Mouse (Mus musculus): ENCODE data around the gene 1700003E16Rik. TPM values are rescaled to one million over a fixed set of nuclear protein-coding genes. Genes with fewer than 3 reads are reported as not detected.

Gene 1700003E16Rik
- total and polyA plus RNA-seq, 3 experiments: 0.15 to 0.50 TPM; not detected in 1

DNA sequence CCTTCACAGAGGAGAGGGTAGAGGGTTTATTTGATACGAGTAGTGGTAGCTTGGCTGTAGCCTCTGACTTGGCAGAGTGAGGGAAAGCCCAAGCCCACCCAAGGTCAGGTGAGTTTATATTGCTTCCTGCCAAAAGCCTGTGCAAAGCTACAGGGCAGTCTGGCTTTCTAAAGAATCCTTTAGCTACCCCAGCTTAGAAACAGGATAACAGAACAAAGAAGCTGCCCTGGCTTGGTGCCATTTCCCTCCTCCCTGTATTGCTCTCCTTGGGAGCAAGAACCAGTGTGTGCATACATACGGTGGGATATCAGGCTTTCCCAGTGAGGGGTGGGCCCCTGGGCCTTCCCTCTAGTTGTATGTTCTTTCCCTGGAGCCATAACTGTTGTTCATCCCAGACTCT is 54.3 kb downstream of the 1700003E16Rik start:
- Histone ChIP-seq H3K27me3 (ENCODE audit: control insufficient read depth in 1 of 2, insufficient read depth in 2 of 2, low read length in 2 of 2) (peaks cover 0 to 1% of the 10 kb centered on the region in 2 experiments; a peak in 1 of 4 replicates), H3K79me2 (ENCODE audit: control insufficient read depth, insufficient read depth, low read length, poor library complexity) (no peaks in the 10 kb centered on the region), H3K4me1 (ENCODE audit: control insufficient read depth in 1 of 2, insufficient read depth in 2 of 2, low read length in 2 of 2) (peaks cover 0 to 4% of the 10 kb centered on the region in 2 experiments; a peak in 1 of 4 replicates), H3K9ac (ENCODE audit: control insufficient read depth, low read depth, low read length, poor library complexity, severe bottlenecking) (no peak overlapping the region), H3K27ac (ENCODE audit: control insufficient read depth, low read depth, low read length) (no peak overlapping the region), H3K36me3 (ENCODE audit: control insufficient read depth in 1 of 2, insufficient read depth in 2 of 2, low read length in 2 of 2) (no peaks in the 10 kb centered on the region), H3K9me3 (replicated peaks; ENCODE audit: insufficient read depth, low read length) (no peaks in the 10 kb centered on the region), H3K4me3 (ENCODE audit: control insufficient read depth in 1 of 2, insufficient read depth in 1 of 2, low read depth in 2 of 2, low read length in 2 of 2) (no peak overlapping the region)
- no peak for DNase-seq (ENCODE audit: low read depth, low spot score)
- TF ChIP-seq USF1 (IDR thresholded peaks at IDR 0.05; ENCODE audit: low read depth, low read length) (no peak), EP300 (IDR thresholded peaks at IDR 0.05; ENCODE audit: low read depth in 1 of 2, low read length in 2 of 2) (no peak), GABPA (IDR thresholded peaks at IDR 0.05; ENCODE audit: low read depth, low read length) (no peak), JUND (IDR thresholded peaks at IDR 0.05; ENCODE audit: low read depth, low read length) (no peak)

DNA sequence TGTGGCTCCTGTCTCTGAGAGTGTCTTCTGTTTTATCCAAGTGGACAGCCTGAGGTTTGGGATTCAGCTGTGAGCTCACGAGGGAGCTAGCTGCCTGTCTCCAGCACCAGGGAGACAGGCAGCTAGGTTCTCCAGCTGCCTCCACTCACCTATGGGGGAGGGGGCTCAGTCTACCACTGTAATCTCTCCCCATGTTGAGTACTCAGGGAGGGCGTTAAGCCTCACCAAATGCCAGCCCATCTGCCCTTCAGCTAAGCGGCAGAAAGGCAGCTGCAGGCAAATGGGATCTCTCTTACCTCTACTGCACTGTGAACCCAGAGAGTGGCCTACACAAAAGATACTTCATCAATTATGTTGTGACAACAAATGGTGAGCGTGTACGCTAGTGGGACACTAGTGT is 55.3 kb downstream of the 1700003E16Rik start:
- Histone ChIP-seq H3K36me3 (ENCODE audit: control insufficient read depth in 1 of 2, insufficient read depth in 2 of 2, low read length in 2 of 2) (no peaks in the 10 kb centered on the region), H3K9ac (ENCODE audit: control insufficient read depth, low read depth, low read length, poor library complexity, severe bottlenecking) (no peak overlapping the region), H3K4me3 (ENCODE audit: control insufficient read depth in 1 of 2, insufficient read depth in 1 of 2, low read depth in 2 of 2, low read length in 2 of 2) (no peak overlapping the region), H3K27ac (ENCODE audit: control insufficient read depth, low read depth, low read length) (no peak overlapping the region), H3K9me3 (replicated peaks; ENCODE audit: insufficient read depth, low read length) (no peaks in the 10 kb centered on the region), H3K4me1 (ENCODE audit: control insufficient read depth in 1 of 2, insufficient read depth in 2 of 2, low read length in 2 of 2) (peaks cover 0 to 4% of the 10 kb centered on the region in 2 experiments; a peak in 1 of 4 replicates), H3K79me2 (ENCODE audit: control insufficient read depth, insufficient read depth, low read length, poor library complexity) (no peaks in the 10 kb centered on the region), H3K27me3 (ENCODE audit: control insufficient read depth in 1 of 2, insufficient read depth in 2 of 2, low read length in 2 of 2) (peaks cover 0 to 1% of the 10 kb centered on the region in 2 experiments; a peak in 1 of 4 replicates)
- no peak for DNase-seq (ENCODE audit: low read depth, low spot score)
- TF ChIP-seq TAL1 (IDR thresholded peaks at IDR 0.05; ENCODE audit: low read length) (no peak), RAD21 (IDR thresholded peaks at IDR 0.05; ENCODE audit: low read depth, low read length) (no peak), MEF2A (IDR thresholded peaks at IDR 0.05; ENCODE audit: extremely low read depth, insufficient replicate concordance, low read depth, low read length, poor library complexity, severe bottlenecking) (no peak), JUND (IDR thresholded peaks at IDR 0.05; ENCODE audit: low read depth, low read length) (no peak), CHD2 (IDR thresholded peaks at IDR 0.05; ENCODE audit: low read length) (no peak), MYB (IDR thresholded peaks at IDR 0.05; ENCODE audit: low read depth, low read length) (no peak), POLR2A (IDR thresholded peaks at IDR 0.05; ENCODE audit: control insufficient read depth in 1 of 2, insufficient read depth in 1 of 2, low read depth in 1 of 2, low read length in 2 of 2, poor library complexity in 1 of 2) (no peak), ZMIZ1 (IDR thresholded peaks at IDR 0.05; ENCODE audit: low read depth, low read length) (no peak)

Other genes starting within 250 kb of the 1700003E16Rik start
- 0.03 and 0.04 TPM in 2 replicates for gene Sema4f, start 216.6 kb upstream of the 1700003E16Rik start, total RNA-seq (2012; rRNA removed)
- gene Sema4f, start 216.6 kb upstream of the 1700003E16Rik start, polyA plus RNA-seq (2012; ENCODE audit: insufficient read depth in 1 of 2, insufficient read length in 2 of 2, low read depth in 1 of 2, low replicate concordance in 2 of 2, missing spikeins in 1 of 2): under 1 TPM in 1 of 2 experiments, not detected in 1; 0.01 TPM
- gene M1ap, start 209.5 kb upstream of the 1700003E16Rik start, total RNA-seq (2012; rRNA removed): 3.9 and 6.2 TPM in 2 replicates
- 1 to 10 TPM in 1 of 2 experiments, not detected in 1; 6.3 TPM for gene M1ap, start 209.5 kb upstream of the 1700003E16Rik start, polyA plus RNA-seq (2012; ENCODE audit: insufficient read depth in 1 of 2, insufficient read length in 2 of 2, low read depth in 1 of 2, low replicate concordance in 2 of 2, missing spikeins in 1 of 2)
- 17.9 and 18.7 TPM in 2 replicates for gene Dok1, start 122.9 kb upstream of the 1700003E16Rik start, total RNA-seq (2012; rRNA removed)
- 10 to 100 TPM in 1 of 2 experiments, not detected in 1; 22.3 TPM for gene Dok1, start 122.9 kb upstream of the 1700003E16Rik start, polyA plus RNA-seq (2012; ENCODE audit: insufficient read depth in 1 of 2, insufficient read length in 2 of 2, low read depth in 1 of 2, low replicate concordance in 2 of 2, missing spikeins in 1 of 2)
- gene Loxl3, start 122.2 kb upstream of the 1700003E16Rik start, total RNA-seq (2012; rRNA removed): 0.77 and 0.78 TPM in 2 replicates
- gene Loxl3, start 122.2 kb upstream of the 1700003E16Rik start, polyA plus RNA-seq (2012; ENCODE audit: insufficient read depth in 1 of 2, insufficient read length in 2 of 2, low read depth in 1 of 2, low replicate concordance in 2 of 2, missing spikeins in 1 of 2): 1 to 10 TPM in 1 of 2 experiments, not detected in 1; 1.0 TPM
- gene Aup1, start 101.9 kb upstream of the 1700003E16Rik start, total RNA-seq (2012; rRNA removed): 206 and 259 TPM in 2 replicates
- gene Aup1, start 101.9 kb upstream of the 1700003E16Rik start, polyA plus RNA-seq (2012; ENCODE audit: insufficient read depth in 1 of 2, insufficient read length in 2 of 2, low read depth in 1 of 2, low replicate concordance in 2 of 2, missing spikeins in 1 of 2): 100 to 1,000 TPM in 1 of 2 experiments, not detected in 1; 500 TPM
- gene Htra2, start 101.1 kb upstream of the 1700003E16Rik start, total RNA-seq (2012; rRNA removed): 95.1 and 107 TPM in 2 replicates
- 100 to 1,000 TPM in 1 of 2 experiments, not detected in 1; 133 TPM for gene Htra2, start 101.1 kb upstream of the 1700003E16Rik start, polyA plus RNA-seq (2012; ENCODE audit: insufficient read depth in 1 of 2, insufficient read length in 2 of 2, low read depth in 1 of 2, low replicate concordance in 2 of 2, missing spikeins in 1 of 2)
- gene Dqx1, start 98.6 kb upstream of the 1700003E16Rik start, total RNA-seq (2012; rRNA removed): 1.3 TPM in 2 replicates
- gene Dqx1, start 98.6 kb upstream of the 1700003E16Rik start, polyA plus RNA-seq (2012; ENCODE audit: insufficient read depth in 1 of 2, insufficient read length in 2 of 2, low read depth in 1 of 2, low replicate concordance in 2 of 2, missing spikeins in 1 of 2): 1 to 10 TPM in 1 of 2 experiments, not detected in 1; 3.4 TPM
- gene Tlx2, start 86.1 kb upstream of the 1700003E16Rik start, total RNA-seq (2012; rRNA removed): not detected in 2 replicates
- gene Tlx2, start 86.1 kb upstream of the 1700003E16Rik start, polyA plus RNA-seq (2012; ENCODE audit: insufficient read depth in 1 of 2, insufficient read length in 2 of 2, low read depth in 1 of 2, low replicate concordance in 2 of 2, missing spikeins in 1 of 2): not detected
- 18.2 and 19.2 TPM in 2 replicates for gene Pcgf1, start 78.5 kb upstream of the 1700003E16Rik start, total RNA-seq (2012; rRNA removed)
- gene Pcgf1, start 78.5 kb upstream of the 1700003E16Rik start, polyA plus RNA-seq (2012; ENCODE audit: insufficient read depth in 1 of 2, insufficient read length in 2 of 2, low read depth in 1 of 2, low replicate concordance in 2 of 2, missing spikeins in 1 of 2): 10 to 100 TPM in 1 of 2 experiments, not detected in 1; 25.2 TPM
- gene Lbx2, start 70.0 kb upstream of the 1700003E16Rik start, total RNA-seq (2012; rRNA removed): 0.23 and 0.58 TPM in 2 replicates
- under 1 TPM in 1 of 2 experiments, not detected in 1; 0.85 TPM for gene Lbx2, start 70.0 kb upstream of the 1700003E16Rik start, polyA plus RNA-seq (2012; ENCODE audit: insufficient read depth in 1 of 2, insufficient read length in 2 of 2, low read depth in 1 of 2, low replicate concordance in 2 of 2, missing spikeins in 1 of 2)
- gene Ccdc142, start 54.8 kb upstream of the 1700003E16Rik start, total RNA-seq (2012; rRNA removed): 3.2 and 5.1 TPM in 2 replicates
- gene Ccdc142, start 54.8 kb upstream of the 1700003E16Rik start, polyA plus RNA-seq (2012; ENCODE audit: insufficient read depth in 1 of 2, insufficient read length in 2 of 2, low read depth in 1 of 2, low replicate concordance in 2 of 2, missing spikeins in 1 of 2): 1 to 10 TPM in 1 of 2 experiments, not detected in 1; 2.2 TPM
- gene Gm42688, start 54.8 kb upstream of the 1700003E16Rik start, total RNA-seq (2012; rRNA removed): 2.2 and 2.5 TPM in 2 replicates
- gene Gm42688, start 54.8 kb upstream of the 1700003E16Rik start, polyA plus RNA-seq (2012; ENCODE audit: insufficient read depth in 1 of 2, insufficient read length in 2 of 2, low read depth in 1 of 2, low replicate concordance in 2 of 2, missing spikeins in 1 of 2): 1 to 10 TPM in 1 of 2 experiments, not detected in 1; 4.8 TPM
- 91.3 and 93.7 TPM in 2 replicates for gene Mrpl53, start 47.4 kb upstream of the 1700003E16Rik start, total RNA-seq (2012; rRNA removed)
- 10 to 100 TPM in 1 of 2 experiments, not detected in 1; 63.8 TPM for gene Mrpl53, start 47.4 kb upstream of the 1700003E16Rik start, polyA plus RNA-seq (2012; ENCODE audit: insufficient read depth in 1 of 2, insufficient read length in 2 of 2, low read depth in 1 of 2, low replicate concordance in 2 of 2, missing spikeins in 1 of 2)
- 167 and 209 TPM in 2 replicates for gene Mogs, start 40.9 kb upstream of the 1700003E16Rik start, total RNA-seq (2012; rRNA removed)
- gene Mogs, start 40.9 kb upstream of the 1700003E16Rik start, polyA plus RNA-seq (2012; ENCODE audit: insufficient read depth in 1 of 2, insufficient read length in 2 of 2, low read depth in 1 of 2, low replicate concordance in 2 of 2, missing spikeins in 1 of 2): 100 to 1,000 TPM in 1 of 2 experiments, not detected in 1; 150 TPM
- gene Wbp1, start 34.8 kb upstream of the 1700003E16Rik start, total RNA-seq (2012; rRNA removed): 35.0 and 42.4 TPM in 2 replicates
- 10 to 100 TPM in 1 of 2 experiments, not detected in 1; 72.8 TPM for gene Wbp1, start 34.8 kb upstream of the 1700003E16Rik start, polyA plus RNA-seq (2012; ENCODE audit: insufficient read depth in 1 of 2, insufficient read length in 2 of 2, low read depth in 1 of 2, low replicate concordance in 2 of 2, missing spikeins in 1 of 2)
- gene Ino80b, start 31.0 kb upstream of the 1700003E16Rik start, total RNA-seq (2012; rRNA removed): 25.8 and 30.6 TPM in 2 replicates
- 10 to 100 TPM in 1 of 2 experiments, not detected in 1; 40.9 TPM for gene Ino80b, start 31.0 kb upstream of the 1700003E16Rik start, polyA plus RNA-seq (2012; ENCODE audit: insufficient read depth in 1 of 2, insufficient read length in 2 of 2, low read depth in 1 of 2, low replicate concordance in 2 of 2, missing spikeins in 1 of 2)
- 5.2 and 5.4 TPM in 2 replicates for gene Rtkn, start 20.9 kb upstream of the 1700003E16Rik start, total RNA-seq (2012; rRNA removed)
- 1 to 10 TPM in 1 of 2 experiments, not detected in 1; 8.3 TPM for gene Rtkn, start 20.9 kb upstream of the 1700003E16Rik start, polyA plus RNA-seq (2012; ENCODE audit: insufficient read depth in 1 of 2, insufficient read length in 2 of 2, low read depth in 1 of 2, low replicate concordance in 2 of 2, missing spikeins in 1 of 2)
- 3.2 and 3.4 TPM in 2 replicates for gene Wdr54, start within 50 bp of the 1700003E16Rik start, total RNA-seq (2012; rRNA removed)
- 1 to 10 TPM in 1 of 2 experiments, not detected in 1; 4.6 TPM for gene Wdr54, start within 50 bp of the 1700003E16Rik start, polyA plus RNA-seq (2012; ENCODE audit: insufficient read depth in 1 of 2, insufficient read length in 2 of 2, low read depth in 1 of 2, low replicate concordance in 2 of 2, missing spikeins in 1 of 2)
- 21.9 and 23.3 TPM in 2 replicates for gene Dctn1, start 9.5 kb downstream of the 1700003E16Rik start, total RNA-seq (2012; rRNA removed)
- 10 to 100 TPM in 1 of 2 experiments, not detected in 1; 81.9 TPM for gene Dctn1, start 9.5 kb downstream of the 1700003E16Rik start, polyA plus RNA-seq (2012; ENCODE audit: insufficient read depth in 1 of 2, insufficient read length in 2 of 2, low read depth in 1 of 2, low replicate concordance in 2 of 2, missing spikeins in 1 of 2)
- gene Slc4a5, start 63.4 kb downstream of the 1700003E16Rik start, total RNA-seq (2012; rRNA removed): 0.04 and 0.07 TPM in 2 replicates
- not detected for gene Slc4a5, start 63.4 kb downstream of the 1700003E16Rik start, polyA plus RNA-seq (2012; ENCODE audit: insufficient read depth in 1 of 2, insufficient read length in 2 of 2, low read depth in 1 of 2, low replicate concordance in 2 of 2, missing spikeins in 1 of 2)
- gene Mthfd2, start 169.5 kb downstream of the 1700003E16Rik start, total RNA-seq (2012; rRNA removed): 80.5 and 155 TPM in 2 replicates
- 100 to 1,000 TPM; 219 to 558 TPM for gene Mthfd2, start 169.5 kb downstream of the 1700003E16Rik start, polyA plus RNA-seq (2012; ENCODE audit: insufficient read depth in 1 of 2, insufficient read length in 2 of 2, low read depth in 1 of 2, low replicate concordance in 2 of 2, missing spikeins in 1 of 2)
- gene Mob1a, start 169.6 kb downstream of the 1700003E16Rik start, total RNA-seq (2012; rRNA removed): 71.2 and 74.7 TPM in 2 replicates
- gene Mob1a, start 169.6 kb downstream of the 1700003E16Rik start, polyA plus RNA-seq (2012; ENCODE audit: insufficient read depth in 1 of 2, insufficient read length in 2 of 2, low read depth in 1 of 2, low replicate concordance in 2 of 2, missing spikeins in 1 of 2): 100 to 1,000 TPM in 1 of 2 experiments, 10 to 100 TPM in 1; 57.0 to 120 TPM
- 48.3 and 55.2 TPM in 2 replicates for gene Bola3, start 192.7 kb downstream of the 1700003E16Rik start, total RNA-seq (2012; rRNA removed)
- gene Bola3, start 192.7 kb downstream of the 1700003E16Rik start, polyA plus RNA-seq (2012; ENCODE audit: insufficient read depth in 1 of 2, insufficient read length in 2 of 2, low read depth in 1 of 2, low replicate concordance in 2 of 2, missing spikeins in 1 of 2): 100 to 1,000 TPM in 1 of 2 experiments, not detected in 1; 211 TPM